Mouse (Mus musculus) embryonic facial prominence, embryonic 12.5 days (tissue): Measurements from ENCODE around the gene Ghr. TPM values are rescaled to one million over a fixed set of nuclear protein-coding genes. Genes with fewer than 3 reads are reported as not detected.

Experiments
- ATAC-seq: fragments of 200-750 bp; cut with Nextera tagmentation; 2 replicates; pipeline ENCODE4 v1.8.0; 2017; ENCODE audit not compliant: insufficient number of reproducible peaks, insufficient read depth, low FRiP score, low TSS enrichment
- H3K27ac ChIP-seq: fragments of 300-500 bp; sonication (generic); 2 replicates; pipeline ENCODE4 v1.5.1; 2016; ENCODE audit warnings: mild to moderate bottlenecking
- H3K27me3 ChIP-seq: fragments of 300-500 bp; sonication (generic); 2 replicates; pipeline ENCODE4 v1.6.1; 2016; ENCODE audit warnings: mild to moderate bottlenecking, moderate library complexity
- H3K36me3 ChIP-seq: fragments of 300-500 bp; sonication (generic); 2 replicates; pipeline ENCODE4 v1.6.1; 2016; ENCODE audit warnings: mild to moderate bottlenecking
- H3K4me1 ChIP-seq: fragments of 300-500 bp; sonication (generic); 2 replicates; pipeline ENCODE4 v1.6.1; 2016
- H3K4me2 ChIP-seq: fragments of 300-500 bp; sonication (generic); replicated peaks from 2 replicates; pipeline ENCODE4 v1.6.1; 2016; ENCODE audit warnings: mild to moderate bottlenecking, moderate library complexity
- H3K4me3 ChIP-seq: fragments of 300-500 bp; sonication (generic); 2 replicates; pipeline ENCODE4 v1.5.1; 2016; ENCODE audit warnings: mild to moderate bottlenecking
- H3K9ac ChIP-seq: fragments of 300-500 bp; sonication (generic); 2 replicates; pipeline ENCODE4 v1.6.1; 2016; ENCODE audit warnings: mild to moderate bottlenecking, moderate library complexity
- H3K9me3 ChIP-seq: fragments of 300-500 bp; sonication (generic); 2 replicates; pipeline ENCODE4 v1.6.1; 2016; ENCODE audit warnings: mild to moderate bottlenecking, moderate library complexity
- WGBS: fragments of 180-500 bp; shearing (Covaris S2); methylation state at CpG from one replicate; pipeline ENCODE4 v1.1.7; 2016; 5-methylcytosine and 5-hydroxymethylcytosine counted together
- polyA plus RNA-seq: library from polyadenylated mRNA; unstranded; fragments of >200 nt; fragmentation: Nextera tagmentation; extraction: Ambion mirVana; gene quantifications from 2 replicates; pipeline ENCODE4 v1.2.1, GENCODE M21; 2016

Gene Ghr
- polyA plus RNA-seq, 1 experiment from 2014 or later, result 44.6 TPM

DNA sequence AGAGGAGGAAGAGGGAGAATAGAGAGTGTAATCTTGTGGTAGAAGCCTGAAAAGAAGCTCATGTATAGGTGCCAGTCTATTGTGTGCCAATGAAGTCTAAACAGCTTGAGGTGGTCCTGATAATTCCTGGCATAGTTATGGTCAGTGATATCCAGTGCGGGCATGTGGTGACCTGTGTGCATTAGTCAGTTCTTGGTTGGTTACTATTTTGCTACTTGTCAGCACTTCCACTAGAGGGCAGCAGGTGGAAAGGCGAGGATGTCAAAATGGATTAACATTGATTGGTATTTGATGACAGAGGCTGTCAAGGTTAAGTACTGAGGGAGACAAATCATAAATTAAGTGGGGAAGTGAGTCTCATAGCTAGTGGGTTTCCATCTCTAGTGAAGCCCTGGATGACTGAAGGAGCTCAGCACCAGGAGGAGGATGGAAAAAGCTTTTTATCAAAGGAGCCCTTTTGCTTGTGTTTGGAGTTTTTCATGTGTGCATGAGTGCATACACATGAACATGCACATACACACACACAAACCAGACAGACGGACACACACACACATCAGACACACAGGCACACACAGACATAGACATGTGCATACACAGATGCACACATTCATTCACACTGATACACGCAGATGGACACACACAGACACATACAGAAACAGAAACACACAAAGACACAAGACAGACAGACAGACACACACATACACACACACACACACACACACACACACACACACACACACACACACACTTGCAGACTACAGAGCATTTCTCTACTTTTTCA is 141.6 kb downstream of the Ghr start:
- WGBS, result 50% methylated on average over 4 of the region's 4 CpGs
- ATAC-seq, result no peak
- no peak overlapping the region for H3K4me3 ChIP-seq

DNA sequence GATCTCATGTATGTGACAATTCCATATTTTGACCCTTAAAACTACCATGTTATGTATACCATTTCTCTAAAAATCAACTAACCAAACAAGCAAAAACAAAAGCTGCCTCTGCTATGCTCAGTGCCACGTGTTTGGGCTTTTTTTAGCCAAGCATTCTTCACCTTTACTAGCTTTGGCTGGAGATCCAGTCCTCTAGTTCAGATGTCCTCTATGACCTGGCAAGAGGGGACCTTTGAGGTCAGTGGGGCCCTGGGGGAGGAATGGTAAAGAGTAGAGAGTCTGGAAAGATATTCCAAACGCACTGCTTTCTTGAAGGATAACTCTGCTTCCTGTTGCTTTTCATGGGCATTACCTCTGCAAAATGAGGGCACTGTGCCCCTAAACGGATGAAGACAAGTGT is 145.9 kb downstream of the Ghr start:
- no peak overlapping the region for H3K4me2 ChIP-seq
- no peak for ATAC-seq
- 42% methylated on average over 3 of the region's 3 CpGs for WGBS

More for the DNA sequence above, 141.6 kb downstream of the Ghr start:
- Histone ChIP-seq H3K9ac (no peak overlapping the region), H3K27ac (no peak overlapping the region), H3K9me3 (no peaks in the 10 kb centered on the region), H3K36me3 (no peaks in the 10 kb centered on the region), H3K4me1 (no peaks in the 10 kb centered on the region), H3K4me2 (no peak overlapping the region), H3K27me3 (no peaks in the 10 kb centered on the region)

DNA sequence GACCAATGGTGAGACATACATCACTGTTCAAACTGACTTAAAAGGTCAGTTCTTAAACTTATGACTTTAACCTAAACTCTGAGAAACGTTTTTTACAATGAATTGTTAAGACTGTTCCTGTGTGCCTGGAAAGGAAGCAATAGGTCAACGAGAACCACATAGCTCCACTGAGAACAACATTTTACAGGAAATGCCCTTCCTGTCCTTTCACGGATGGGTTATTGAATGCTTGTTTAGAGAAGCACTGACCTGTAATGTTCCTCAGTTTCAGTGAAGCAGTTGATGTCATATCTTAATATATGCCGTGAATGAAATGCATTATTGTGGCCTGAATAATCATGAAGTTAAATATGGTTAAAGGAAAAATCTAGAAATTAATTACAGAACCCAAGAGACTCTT is 147.7 kb downstream of the Ghr start:
- Histone ChIP-seq H3K9ac (no peak overlapping the region), H3K9me3 (no peaks in the 10 kb centered on the region), H3K36me3 (no peaks in the 10 kb centered on the region), H3K27me3 (no peaks in the 10 kb centered on the region), H3K4me2 (no peak overlapping the region), H3K4me1 (peaks cover 4% of the 10 kb centered on the region; the same call in 1 of the 2 replicates), H3K4me3 (no peak overlapping the region), H3K27ac (no peak overlapping the region)
- 34% methylated on average over 4 of the region's 4 CpGs for WGBS
- no peak for ATAC-seq

More for the DNA sequence above, 145.9 kb downstream of the Ghr start:
- Histone ChIP-seq H3K4me1 (peaks cover 4% of the 10 kb centered on the region; the same call in 1 of the 2 replicates), H3K36me3 (no peaks in the 10 kb centered on the region), H3K9me3 (no peaks in the 10 kb centered on the region), H3K27ac (no peak overlapping the region), H3K4me3 (no peak overlapping the region), H3K27me3 (no peaks in the 10 kb centered on the region), H3K9ac (no peak overlapping the region)

DNA sequence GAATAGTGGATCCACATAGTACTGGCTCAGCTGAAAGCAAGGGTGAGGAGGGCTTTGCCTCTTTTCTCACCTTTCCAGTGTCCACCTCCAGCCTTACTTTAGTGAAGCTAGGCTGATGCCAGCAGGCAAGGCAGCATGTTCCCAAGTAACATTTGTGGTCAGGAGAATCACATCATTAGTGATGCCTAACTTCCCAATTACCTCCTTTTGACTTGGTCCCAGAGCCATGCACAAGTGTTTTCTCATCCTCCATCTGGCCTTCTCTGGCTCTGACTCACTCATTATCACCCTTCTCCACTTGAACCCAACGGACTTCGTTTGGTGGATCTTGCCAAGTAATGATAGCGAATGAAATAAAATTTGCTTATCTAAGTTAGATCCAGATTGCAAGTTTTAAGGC is 148.8 kb downstream of the Ghr start:
- Histone ChIP-seq H3K4me3 (no peak overlapping the region), H3K4me1 (peaks cover 4% of the 10 kb centered on the region; the same call in 1 of the 2 replicates), H3K36me3 (no peaks in the 10 kb centered on the region), H3K9me3 (no peaks in the 10 kb centered on the region), H3K27me3 (no peaks in the 10 kb centered on the region), H3K4me2 (no peak overlapping the region), H3K27ac (no peak overlapping the region), H3K9ac (no peak overlapping the region)
- 94% methylated on average over 3 of the region's 3 CpGs for WGBS
- ATAC-seq, result no peak

DNA sequence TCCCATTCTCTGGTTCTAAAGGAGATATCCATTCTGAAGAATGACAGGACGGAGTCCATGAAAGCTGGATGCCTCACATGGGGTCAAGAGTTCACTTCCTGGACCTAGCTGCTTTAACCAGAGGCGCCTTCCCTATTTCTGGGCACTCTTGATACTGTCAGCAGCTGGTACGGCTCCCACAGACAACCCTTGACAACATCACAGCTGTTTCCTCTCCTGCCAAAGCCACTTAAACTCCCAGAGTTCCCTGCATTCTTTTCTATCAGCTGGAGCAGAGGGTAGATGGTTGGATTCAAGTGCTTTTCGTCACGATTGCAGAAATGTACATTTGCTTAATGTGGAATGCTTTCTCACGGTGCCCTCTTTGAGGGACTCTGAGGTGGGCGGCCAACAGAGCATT is 150.0 kb downstream of the Ghr start:
- Histone ChIP-seq H3K4me1 (peaks cover 4% of the 10 kb centered on the region; the same call in 1 of the 2 replicates), H3K27ac (no peak overlapping the region), H3K27me3 (no peaks in the 10 kb centered on the region), H3K9me3 (no peaks in the 10 kb centered on the region), H3K4me2 (no peak overlapping the region), H3K9ac (no peak overlapping the region), H3K36me3 (no peaks in the 10 kb centered on the region), H3K4me3 (no peak overlapping the region)
- ATAC-seq, result no peak
- 50% methylated on average over 7 of the region's 7 CpGs for WGBS

DNA sequence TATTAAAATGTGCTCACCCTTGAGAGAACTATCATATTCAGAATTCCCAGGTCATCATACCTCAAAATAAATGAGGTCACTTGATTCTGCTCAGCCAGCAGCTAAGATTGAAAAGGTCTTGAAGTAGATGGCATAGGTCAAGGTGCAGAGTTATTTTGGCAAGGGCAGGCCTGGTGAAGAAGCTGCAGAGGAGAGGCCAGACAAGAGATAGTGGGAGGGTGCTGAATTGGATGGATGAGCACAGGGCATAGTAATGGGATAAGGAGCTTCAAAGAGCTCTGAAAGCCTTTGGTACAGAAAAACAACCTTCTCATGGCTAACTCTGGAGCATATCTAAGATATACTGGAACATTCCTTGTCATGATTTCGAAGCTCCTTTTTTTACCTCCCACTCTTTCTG is 150.5 kb downstream of the Ghr start:
- ATAC-seq, result no peak
- 88% methylated on average over 1 of the region's 1 CpGs for WGBS
- no peak overlapping the region for H3K4me2 ChIP-seq
- no peaks in the 10 kb centered on the region for H3K27me3 ChIP-seq
- no peaks in the 10 kb centered on the region for H3K9me3 ChIP-seq
- no peak overlapping the region for H3K9ac ChIP-seq
- peaks cover 4% of the 10 kb centered on the region; the same call in 1 of the 2 replicates for H3K4me1 ChIP-seq
- H3K36me3 ChIP-seq, result no peaks in the 10 kb centered on the region
- no peak overlapping the region for H3K27ac ChIP-seq
- H3K4me3 ChIP-seq, result no peak overlapping the region

DNA sequence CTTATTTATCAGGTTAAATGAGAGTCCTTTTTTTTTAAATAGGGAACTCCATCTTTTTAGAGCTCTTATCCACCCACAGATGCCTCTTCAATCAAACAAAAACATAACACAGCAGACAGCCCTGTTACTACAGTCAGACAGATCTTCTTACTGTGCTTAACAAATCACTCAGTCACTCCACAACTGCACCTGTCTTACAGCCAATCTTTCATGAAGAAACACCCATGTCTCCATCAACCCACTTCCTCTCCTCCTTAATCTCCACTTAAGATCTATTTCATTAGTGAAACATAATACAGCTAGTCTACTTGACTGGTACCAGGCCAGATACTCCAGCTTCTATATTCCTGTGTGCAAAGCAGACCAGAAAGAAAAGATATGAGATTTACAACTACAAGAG is 153.9 kb downstream of the Ghr start:
- Histone ChIP-seq H3K4me3 (no peak overlapping the region), H3K9ac (no peak overlapping the region), H3K9me3 (no peaks in the 10 kb centered on the region), H3K36me3 (no peaks in the 10 kb centered on the region), H3K27me3 (no peaks in the 10 kb centered on the region), H3K27ac (no peak overlapping the region), H3K4me2 (no peak overlapping the region), H3K4me1 (peaks cover 7% of the 10 kb centered on the region; the same call in 1 of the 2 replicates)
- no peak for ATAC-seq

DNA sequence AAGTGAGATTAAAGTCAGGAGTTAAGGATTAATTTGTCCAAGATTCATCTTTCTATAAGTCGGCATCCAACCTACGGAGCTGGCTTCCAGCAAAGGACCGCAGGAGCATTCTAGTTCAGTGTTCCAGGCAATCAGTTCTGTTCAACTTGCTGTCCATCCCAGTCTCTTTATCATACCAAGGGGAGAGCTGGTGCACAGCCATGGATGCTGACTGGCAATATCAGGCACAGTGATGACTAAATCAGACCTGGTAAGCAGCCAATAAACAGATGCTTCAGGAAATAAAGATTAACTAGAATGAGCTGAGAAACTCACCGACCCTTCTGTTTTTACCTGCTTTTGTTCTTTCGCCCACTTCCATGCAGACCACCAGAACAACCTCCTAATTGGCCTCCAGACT is 154.3 kb downstream of the Ghr start:
- H3K9ac ChIP-seq, result no peak overlapping the region
- no peak overlapping the region for H3K4me3 ChIP-seq
- H3K4me2 ChIP-seq, result no peak overlapping the region
- no peaks in the 10 kb centered on the region for H3K27me3 ChIP-seq
- no peaks in the 10 kb centered on the region for H3K36me3 ChIP-seq
- WGBS, result 93% methylated on average over 5 of the region's 5 CpGs
- ATAC-seq, result no peak
- H3K9me3 ChIP-seq, result no peaks in the 10 kb centered on the region
- no peak overlapping the region for H3K27ac ChIP-seq
- H3K4me1 ChIP-seq, result peaks cover 7% of the 10 kb centered on the region; the same call in 1 of the 2 replicates

DNA sequence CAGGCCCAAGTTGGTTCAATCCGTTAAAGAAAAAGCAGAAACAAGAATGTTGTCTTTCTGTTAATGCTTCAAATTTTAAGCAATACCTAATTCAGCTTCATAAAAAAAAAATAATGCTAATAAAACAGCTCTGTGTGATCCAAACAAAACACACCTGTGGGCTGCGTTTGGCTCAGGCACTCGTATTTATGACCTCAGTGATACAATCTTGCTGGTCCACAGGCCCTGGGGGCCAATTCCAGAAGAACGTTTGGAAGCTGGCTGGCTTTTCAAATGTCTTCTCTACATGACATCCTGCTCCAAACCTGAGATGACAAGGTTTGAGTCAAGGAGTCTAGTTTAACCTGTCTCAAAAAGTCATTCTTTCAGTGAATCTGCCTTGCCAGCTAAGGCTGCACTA is 156.9 kb downstream of the Ghr start:
- 37% methylated on average over 4 of the region's 4 CpGs for WGBS
- Histone ChIP-seq H3K27ac (no peak overlapping the region), H3K9ac (no peak overlapping the region), H3K9me3 (no peaks in the 10 kb centered on the region), H3K36me3 (no peaks in the 10 kb centered on the region), H3K4me2 (no peak overlapping the region), H3K4me1 (peaks cover 12% of the 10 kb centered on the region; the same call in 1 of the 2 replicates), H3K27me3 (no peaks in the 10 kb centered on the region), H3K4me3 (no peak overlapping the region)
- ATAC-seq, result no peak

DNA sequence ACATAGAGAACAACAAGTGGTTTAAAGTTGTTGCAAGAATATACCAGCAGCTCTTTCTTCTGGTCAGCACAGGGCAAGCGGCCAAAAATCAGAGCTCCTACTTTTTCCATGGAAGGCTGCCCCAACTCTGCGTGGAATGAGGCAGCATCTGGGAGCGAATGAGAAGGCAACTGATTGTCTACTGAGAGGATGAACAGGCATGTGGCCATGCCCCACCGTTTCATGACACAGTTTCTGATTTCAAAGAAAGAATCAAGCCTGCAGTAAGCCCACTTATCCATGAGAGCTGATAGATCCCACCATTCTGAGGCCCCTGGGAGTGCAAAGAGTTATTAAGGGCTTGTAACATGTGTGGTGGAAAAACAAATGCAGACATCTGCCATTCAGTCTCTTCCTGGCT is 160.1 kb downstream of the Ghr start:
- H3K4me2 ChIP-seq, result no peak overlapping the region
- no peak overlapping the region for H3K27ac ChIP-seq
- peaks cover 12% of the 10 kb centered on the region; the same call in 1 of the 2 replicates for H3K4me1 ChIP-seq
- no peaks in the 10 kb centered on the region for H3K36me3 ChIP-seq
- H3K27me3 ChIP-seq, result no peaks in the 10 kb centered on the region
- 53% methylated on average over 4 of the region's 4 CpGs for WGBS
- no peak overlapping the region for H3K9ac ChIP-seq
- H3K9me3 ChIP-seq, result no peaks in the 10 kb centered on the region
- H3K4me3 ChIP-seq, result no peak overlapping the region
- no peak for ATAC-seq

DNA sequence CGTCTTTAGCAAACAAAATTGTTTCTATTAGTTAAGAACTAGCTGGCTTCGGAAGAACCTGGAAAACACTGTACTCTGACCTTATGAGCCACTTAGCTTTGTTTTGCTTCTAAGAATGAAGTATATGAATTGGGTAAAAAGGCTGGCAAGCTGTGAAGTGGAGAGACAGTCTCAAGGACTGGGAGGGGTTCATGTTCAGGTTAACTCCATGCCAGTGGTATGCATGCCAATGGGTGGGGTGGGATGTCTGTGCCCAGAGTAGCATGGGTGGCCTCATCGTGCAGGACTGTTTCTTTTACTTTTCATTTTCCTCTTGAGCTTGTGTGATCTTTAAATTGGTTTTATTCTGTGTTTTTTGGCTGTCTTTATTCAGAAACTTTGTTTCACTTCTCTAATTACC is 165.6 kb downstream of the Ghr start:
- Histone ChIP-seq H3K36me3 (no peaks in the 10 kb centered on the region), H3K9me3 (no peaks in the 10 kb centered on the region), H3K4me1 (no peaks in the 10 kb centered on the region), H3K27ac (no peak overlapping the region), H3K4me3 (no peak overlapping the region), H3K4me2 (no peak overlapping the region), H3K27me3 (no peaks in the 10 kb centered on the region), H3K9ac (no peak overlapping the region)
- WGBS, result 84% methylated on average over 3 of the region's 3 CpGs
- no peak for ATAC-seq

DNA sequence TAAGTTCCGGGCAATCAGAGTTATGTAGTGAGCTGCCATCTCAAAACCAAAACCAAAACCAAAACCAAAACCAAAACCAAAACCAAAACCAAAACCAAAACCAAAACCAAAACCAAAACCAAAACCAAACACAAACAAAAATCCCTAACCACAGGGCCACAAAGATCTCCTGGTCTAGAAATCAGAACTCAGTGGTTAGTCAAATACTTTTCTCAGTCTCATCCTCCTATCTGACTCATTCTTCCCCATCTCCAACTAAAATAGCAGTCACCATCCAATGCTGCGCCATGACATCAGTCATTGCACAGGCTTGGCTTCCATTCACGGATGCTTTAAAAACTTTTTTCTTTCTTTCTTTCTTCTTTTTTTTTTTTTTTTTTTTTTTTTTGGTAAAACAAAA is 170.2 kb downstream of the Ghr start:
- H3K4me2 ChIP-seq, result no peak overlapping the region
- no peak overlapping the region for H3K27ac ChIP-seq
- no peak overlapping the region for H3K4me3 ChIP-seq
- H3K27me3 ChIP-seq, result no peaks in the 10 kb centered on the region
- no peak overlapping the region for H3K9ac ChIP-seq
- no peaks in the 10 kb centered on the region for H3K36me3 ChIP-seq
- H3K9me3 ChIP-seq, result no peaks in the 10 kb centered on the region
- WGBS, result 89% methylated on average over 3 of the region's 3 CpGs
- no peak for ATAC-seq
- H3K4me1 ChIP-seq, result no peaks in the 10 kb centered on the region
